Mouse (Mus musculus) kidney, postnatal 25 days (tissue): ENCODE data around the gene Actl6a.
A peak's percentile ranks its signal among the peaks of the same experiment; 100 is the strongest.
"Not testable (repeated sequence)": the region's sequence is repeated elsewhere in the genome, so short reads cannot be mapped to it uniquely, and the experiment has no call there.

Experiments used
- DNase-seq, 2 experiments: peaks; one replicate each; pipeline ENCODE4 v3.0.0; 2021; ENCODE audit warnings: mixed read lengths in 2 of 2

Actl6a gene

GRCm38 (mm10) chr3:32694737-32695582 lies 11.1 kb upstream of the Actl6a start:
- DNase-seq, result no peak

GRCm38 (mm10) chr3:32695583-32695980 lies 10.5 kb upstream of the Actl6a start:
- no peak for DNase-seq

DNA sequence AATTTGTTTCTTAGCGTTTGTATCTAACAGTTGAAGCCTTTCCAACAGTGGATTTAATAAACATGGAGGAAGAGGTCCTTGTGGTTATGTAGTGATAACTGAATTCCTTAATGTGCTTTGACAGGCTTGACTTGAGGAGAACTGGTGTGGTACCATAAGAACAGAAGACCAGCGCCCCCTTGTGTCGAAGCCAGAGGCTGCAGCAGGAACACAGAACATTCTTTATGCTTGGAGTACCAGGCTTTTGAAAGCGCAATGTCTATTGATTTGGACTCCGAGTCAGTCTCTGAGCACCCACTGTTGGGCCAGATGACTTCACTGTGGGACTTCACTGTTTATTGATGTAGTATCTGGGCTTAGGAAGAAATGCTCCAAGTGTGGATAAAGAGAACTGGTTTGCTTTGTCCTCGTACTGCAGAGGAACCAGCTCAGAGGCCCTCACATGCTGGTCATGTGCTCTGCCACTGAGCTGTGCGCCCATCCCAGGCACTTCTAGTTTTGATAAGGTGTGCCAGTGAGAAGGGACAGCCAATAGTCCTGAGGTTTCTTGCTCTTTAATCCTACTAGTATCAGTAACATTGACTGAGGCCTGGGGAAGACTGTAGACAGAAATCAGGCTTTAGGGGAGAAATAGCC lies 7.8 kb upstream of the Actl6a start:
- DNase-seq, result peak; percentile 88 to 96

DNA sequence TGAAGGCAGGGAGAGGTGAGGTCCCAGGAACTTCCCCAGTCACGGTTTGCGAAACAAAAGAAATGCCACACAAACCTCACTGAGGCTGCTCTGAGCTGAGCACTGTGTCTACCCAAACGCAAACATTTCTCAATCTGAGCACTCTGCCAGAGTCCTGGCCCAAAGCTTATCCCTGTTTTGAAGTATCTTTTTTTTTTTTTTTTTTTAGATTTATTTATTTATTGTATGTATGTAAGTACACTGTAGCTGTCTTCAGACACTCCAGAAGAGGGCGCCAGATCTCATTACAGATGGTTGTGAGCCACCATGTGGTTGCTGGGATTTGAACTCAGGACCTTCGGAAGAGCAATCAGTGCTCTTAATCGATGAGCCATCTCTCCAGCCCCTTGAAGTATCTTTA lies 2.1 kb upstream of the Actl6a start:
- not testable (repeated sequence) for DNase-seq

DNA sequence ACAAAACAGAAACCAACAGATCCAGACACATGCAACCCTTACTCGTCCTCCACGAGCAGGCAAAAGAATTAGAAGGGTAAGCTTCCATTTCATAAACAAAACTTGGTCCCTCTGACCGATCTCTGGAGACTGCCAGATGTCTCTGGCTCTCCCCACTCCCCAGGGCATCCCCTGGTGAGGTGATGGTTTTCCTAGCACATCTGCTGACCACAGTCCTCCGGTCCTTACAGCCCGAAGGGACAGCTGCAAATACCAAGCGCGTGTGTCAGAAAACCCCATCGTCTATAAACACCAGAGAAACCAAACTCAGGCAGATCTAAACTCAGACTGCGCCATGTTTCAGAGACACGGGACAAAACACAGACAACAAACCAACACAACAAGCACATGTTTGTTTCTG lies 1.5 kb upstream of the Actl6a start:
- not testable (repeated sequence) for DNase-seq

DNA sequence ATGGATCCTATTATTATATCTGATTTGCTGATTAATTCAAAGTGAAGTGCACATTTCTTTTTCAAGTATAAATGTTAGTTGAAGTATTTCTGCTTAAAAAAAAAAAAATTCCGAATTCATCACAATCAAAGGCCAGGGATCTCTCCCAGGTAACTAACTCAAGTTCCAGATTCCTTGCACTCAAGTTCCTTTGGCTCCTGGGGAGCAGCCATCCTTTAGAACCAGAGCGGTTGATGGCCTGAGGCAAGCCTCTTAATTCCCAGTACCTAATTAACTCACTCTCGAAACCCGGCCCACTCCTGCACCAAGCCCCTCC lies 1.9 kb downstream of the Actl6a start:
- DNase-seq, result no peak

GRCm38 (mm10) chr3:32708368-32709231 lies 2.5 kb downstream of the Actl6a start:
- DNase-seq, result peak; percentile 99

GRCm38 (mm10) chr3:32709388-32709787 lies 3.3 kb downstream of the Actl6a start:
- DNase-seq, result no peak

DNA sequence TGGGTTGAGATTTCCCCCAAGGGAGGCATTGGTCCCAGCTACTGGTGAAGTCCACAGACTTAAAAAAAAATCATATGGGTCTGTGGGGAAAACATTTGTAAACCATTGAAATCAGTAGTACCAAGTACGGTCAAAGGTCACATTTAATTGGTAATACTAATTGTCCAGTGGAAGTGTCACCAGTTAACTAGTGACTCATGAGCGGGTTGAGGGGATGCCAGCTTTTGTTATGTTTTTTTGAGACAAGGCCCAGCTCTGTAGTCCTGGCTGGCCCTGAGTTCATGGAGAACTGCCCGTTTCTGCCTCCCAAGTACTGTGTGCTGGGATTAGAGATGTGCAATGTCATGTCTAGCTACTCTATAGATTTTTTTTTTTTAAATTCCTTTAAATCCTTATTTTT lies 7.6 kb downstream of the Actl6a start:
- DNase-seq, result no peak

DNA sequence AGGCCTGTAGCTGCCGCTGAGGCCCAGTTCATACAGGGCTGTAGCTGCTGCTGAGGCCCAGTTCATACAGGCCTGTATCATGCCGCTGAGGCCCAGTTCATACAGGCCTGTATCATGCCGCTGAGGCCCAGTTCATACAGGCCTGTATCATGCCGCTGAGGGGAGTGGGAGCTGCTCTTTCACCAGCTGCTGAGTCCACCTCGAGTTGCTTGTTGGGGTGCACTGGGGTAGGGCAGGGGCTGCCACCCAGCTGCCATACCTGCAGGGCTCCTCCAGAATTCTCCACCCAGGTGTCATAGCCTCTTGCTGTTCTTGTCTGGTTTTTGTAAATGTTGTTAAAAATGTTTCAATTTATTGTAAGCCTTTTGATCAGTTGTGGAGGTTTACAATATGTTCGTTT lies 11.3 kb downstream of the Actl6a start:
- not testable (repeated sequence) for DNase-seq

DNA sequence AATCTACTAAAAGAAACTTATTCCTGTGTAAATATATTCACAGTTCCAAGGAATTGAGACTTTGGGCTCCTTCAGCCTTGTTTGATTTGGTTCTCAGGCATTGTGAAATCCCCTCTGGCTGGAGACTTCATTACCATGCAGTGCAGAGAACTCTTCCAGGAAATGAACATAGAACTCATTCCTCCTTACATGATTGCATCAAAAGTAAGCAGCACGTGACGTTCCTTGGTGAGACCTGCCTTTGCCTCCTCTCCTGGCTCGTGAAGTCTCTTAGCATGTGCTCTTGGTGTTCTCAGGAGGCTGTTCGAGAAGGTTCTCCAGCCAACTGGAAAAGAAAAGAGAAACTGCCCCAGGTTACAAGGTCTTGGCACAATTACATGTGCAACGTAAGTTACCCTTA lies 12.2 kb downstream of the Actl6a start:
- no peak for DNase-seq

DNA sequence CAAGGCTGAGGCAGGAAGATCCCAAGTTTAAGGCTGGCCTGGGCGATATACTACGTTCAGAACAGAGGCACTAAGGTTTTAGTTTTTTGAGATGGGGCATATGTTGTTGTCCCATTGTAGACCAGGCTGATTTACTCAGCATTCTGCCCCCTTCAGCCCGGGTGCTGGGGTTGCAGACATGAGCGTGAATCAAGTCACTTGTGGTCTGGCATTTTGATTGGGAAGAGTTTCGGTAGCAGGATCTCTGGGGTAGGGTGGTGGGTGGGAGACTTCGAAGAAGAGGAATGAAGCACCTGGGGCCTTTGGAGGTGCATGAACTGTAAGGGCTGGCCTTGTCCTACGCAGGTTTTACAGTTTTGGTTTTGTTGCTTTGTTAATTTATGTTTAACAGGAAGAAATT lies 18.1 kb downstream of the Actl6a start:
- no peak for DNase-seq

- DNase-seq, result no peak
Observed at GRCm38 (mm10) chr3:32725951-32726350, 19.9 kb downstream of the Actl6a start.

DNA sequence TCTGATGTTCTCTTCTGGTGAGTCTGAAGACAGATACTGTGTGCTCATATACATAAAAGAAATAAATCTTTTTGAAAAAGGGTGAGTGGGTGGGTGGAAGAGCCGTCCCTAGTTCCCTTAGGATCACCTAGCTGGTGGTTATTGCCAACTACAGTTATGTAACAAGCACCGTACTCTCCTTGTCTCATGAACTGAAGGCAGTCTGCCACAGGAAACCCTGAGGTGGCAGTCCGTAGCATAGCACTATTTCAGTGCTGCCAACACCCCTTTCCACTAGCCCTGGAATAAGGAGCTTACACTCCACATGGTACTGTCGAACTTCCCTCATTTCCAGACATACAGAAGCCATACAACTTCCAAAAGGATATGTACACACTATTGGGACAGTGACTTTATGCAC lies 21.8 kb downstream of the Actl6a start:
- no peak for DNase-seq

DNA sequence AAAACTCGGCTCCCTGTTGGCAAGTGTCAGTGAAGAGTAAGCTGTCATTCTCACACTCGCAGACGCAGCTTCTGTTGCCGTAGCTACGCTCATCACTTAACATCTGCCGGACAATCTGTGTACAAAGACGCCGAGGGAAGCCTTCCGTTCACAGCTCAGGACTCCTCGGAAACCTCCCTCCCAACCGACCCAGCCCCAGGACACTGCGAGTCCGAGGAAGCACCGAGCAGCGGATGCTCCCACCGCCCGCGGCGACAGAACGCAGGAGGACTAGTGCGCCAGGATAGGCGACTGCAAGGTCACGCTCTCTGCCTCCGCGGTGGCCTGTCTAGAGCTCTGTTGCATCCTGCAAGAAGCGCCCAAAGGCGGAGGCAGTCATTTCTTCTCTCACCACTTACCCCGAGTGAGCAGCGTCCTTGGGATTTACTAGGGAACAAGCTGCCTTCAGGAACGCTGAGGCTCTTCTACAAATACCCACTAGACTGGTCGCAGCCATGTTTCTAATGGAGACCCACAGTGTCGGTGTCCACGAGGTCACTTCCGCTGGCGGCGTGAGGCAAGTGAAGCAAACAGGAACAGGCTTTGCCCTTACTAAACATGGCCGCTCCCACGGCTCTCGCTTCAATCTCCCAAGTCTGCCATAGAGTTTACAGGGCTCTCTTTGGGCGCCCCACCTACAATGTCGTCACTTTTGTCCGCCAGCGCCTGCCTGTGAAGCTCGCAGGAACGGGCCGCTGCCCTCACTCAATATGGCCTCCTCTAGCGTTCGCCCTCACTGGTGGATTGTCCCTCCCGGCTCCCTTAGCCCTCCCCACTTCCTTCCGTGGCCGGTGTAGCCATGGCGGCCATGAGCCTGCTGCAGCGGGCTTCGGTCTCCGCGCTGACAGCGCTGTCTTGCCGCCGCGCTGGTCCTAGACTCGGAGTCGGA lies 30.4 kb downstream of the Actl6a start, which contains the start of gene Ndufb5:
Gene Ndufb5, plus strand, starts transcription at position 747 of the 928 bp plus-strand sequence.
- DNase-seq, result peak; percentile 98 to 99

GRCm38 (mm10) chr3:32737172-32737655 lies 31.1 kb downstream of the Actl6a start, which contains the start of gene Mrpl47:
Mrpl47 (minus strand) TSS chr3:32737605.
- DNase-seq, result no peak

GRCm38 (mm10) chr3:32738549-32738948 lies 32.5 kb downstream of the Actl6a start:
- DNase-seq, result no peak

DNA sequence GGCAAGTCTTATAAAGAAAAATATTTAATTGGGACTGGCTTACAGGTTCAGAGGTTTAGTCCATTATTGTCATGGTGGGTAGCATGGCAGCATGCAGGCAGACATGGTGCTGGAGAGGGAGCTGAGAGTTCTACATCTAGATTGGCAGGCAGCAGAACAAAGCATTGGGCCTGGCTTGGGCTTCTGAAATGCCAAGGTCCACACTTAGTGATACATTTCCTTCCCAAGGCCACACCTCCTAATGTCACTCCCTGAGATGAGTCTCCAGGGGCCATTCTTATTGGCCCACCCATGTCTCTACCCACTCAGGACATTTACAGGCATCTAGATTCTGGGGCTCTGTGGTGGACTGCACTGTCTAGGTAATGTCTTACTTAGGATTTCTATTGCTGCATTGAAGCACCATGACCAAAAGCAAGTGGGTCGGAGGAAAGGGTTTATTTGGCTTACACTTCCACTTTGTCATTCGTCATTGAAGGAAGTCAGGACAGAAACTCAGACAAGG lies 36.2 kb downstream of the Actl6a start:
- DNase-seq, result no peak

DNA sequence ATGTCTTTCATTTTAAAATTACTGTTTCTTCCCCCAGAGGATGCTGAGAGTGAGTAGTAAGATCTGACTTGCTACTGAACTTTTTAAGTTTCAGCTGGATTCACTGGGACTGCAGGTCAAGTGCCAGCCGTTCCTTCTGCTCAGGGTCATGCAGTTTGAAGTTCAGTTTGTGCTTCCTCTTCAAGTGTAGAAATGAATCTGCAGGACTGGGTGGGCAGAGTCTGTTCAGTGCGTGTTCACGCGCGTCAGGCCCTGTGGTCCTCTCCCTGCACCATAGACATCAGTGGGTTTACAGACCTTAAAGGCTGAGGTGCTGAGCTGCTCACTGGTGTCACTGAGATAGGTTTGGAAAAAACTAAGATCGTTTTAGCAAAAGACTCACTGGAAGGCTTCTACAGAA lies 38.9 kb downstream of the Actl6a start:
- no peak for DNase-seq

GRCm38 (mm10) chr3:32745426-32745825 lies 39.3 kb downstream of the Actl6a start:
- DNase-seq, result not testable (repeated sequence)

DNA sequence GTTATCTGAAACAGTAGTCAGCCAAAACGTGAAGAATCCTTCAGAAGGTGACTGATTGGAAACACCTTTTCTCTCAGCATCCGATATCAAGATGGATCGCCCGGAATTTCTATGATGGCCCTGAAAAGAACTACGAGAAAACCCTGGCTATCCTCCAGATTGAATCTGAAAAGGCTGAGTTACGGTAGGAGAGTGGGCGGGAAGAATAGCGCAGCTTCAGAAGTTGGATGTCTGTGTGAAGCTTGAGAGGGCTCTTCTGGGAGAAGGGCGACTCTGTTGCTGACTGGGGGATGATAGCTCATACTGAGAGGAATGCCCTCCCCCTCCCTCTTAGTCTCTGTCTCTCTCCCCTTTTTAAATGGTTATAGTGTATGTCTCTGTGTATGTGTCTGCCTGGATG lies 42.3 kb downstream of the Actl6a start:
- no peak for DNase-seq
